Mouse (Mus musculus) spleen, adult 2 months (tissue): ENCODE measurements around the gene Asic2.

Experiments used
- CTCF ChIP-seq: fragments of 200-500 bp; IDR thresholded peaks from 2 replicates; pipeline ENCODE4 v1.5.1; 2011; ENCODE audit warnings: mild to moderate bottlenecking, inconsistent platforms; ENCODE audit not compliant: insufficient read depth, insufficient read length, insufficient replicate concordance; ENCODE audit errors: extremely low read depth
- POLR2A ChIP-seq: fragments of 200-500 bp; IDR thresholded peaks from 2 replicates; pipeline ENCODE4 v1.6.1; 2011; ENCODE audit warnings: low read depth, low read length, inconsistent platforms

- no peak for TF ChIP-seq CTCF
- no peak for TF ChIP-seq POLR2A
Measured at GRCm38 (mm10) chr11:81449271-81449705, 519.0 kb downstream of the Asic2 start.
